Mouse (Mus musculus): Measurements from ENCODE around the gene Adgrl4.

Gene Adgrl4

GRCm38 (mm10) chr3:151437693-151438092 is at the start of gene Adgrl4:
Gene Adgrl4, plus strand, starts transcription at chr3:151437887.
- no peak for DNase-seq (ENCODE audit: low spot score in 2 of 2)

- no peak for DNase-seq (ENCODE audit: low spot score in 2 of 2)
Measured at GRCm38 (mm10) chr3:151390912-151391311, 46.8 kb upstream of the Adgrl4 start.

- DNase-seq (ENCODE audit: low spot score in 2 of 2), result no peak
Measured at GRCm38 (mm10) chr3:151392891-151393290, 44.8 kb upstream of the Adgrl4 start.

GRCm38 (mm10) chr3:151393330-151393729 is 44.4 kb upstream of the Adgrl4 start:
- no peak for DNase-seq (ENCODE audit: low spot score in 2 of 2)

GRCm38 (mm10) chr3:151399270-151399669 is 38.4 kb upstream of the Adgrl4 start:
- DNase-seq (ENCODE audit: low spot score in 2 of 2), result no peak

- DNase-seq (ENCODE audit: low spot score in 2 of 2), result no peak
Measured at GRCm38 (mm10) chr3:151411031-151411430, 26.7 kb upstream of the Adgrl4 start.

- DNase-seq (ENCODE audit: low spot score in 2 of 2), result no peak
Measured at GRCm38 (mm10) chr3:151411488-151411887, 26.2 kb upstream of the Adgrl4 start.

- DNase-seq (ENCODE audit: low spot score in 2 of 2), result no peak
Measured at GRCm38 (mm10) chr3:151416931-151417330, 20.8 kb upstream of the Adgrl4 start.

GRCm38 (mm10) chr3:151417688-151418572 is 19.8 kb upstream of the Adgrl4 start:
- no peak for DNase-seq (ENCODE audit: low spot score in 2 of 2)

GRCm38 (mm10) chr3:151424326-151425207 is 13.1 kb upstream of the Adgrl4 start:
- DNase-seq (ENCODE audit: low spot score in 2 of 2), result no peak

- no peak for DNase-seq (ENCODE audit: low spot score in 2 of 2)
Measured at GRCm38 (mm10) chr3:151430106-151430505, 7.6 kb upstream of the Adgrl4 start.

GRCm38 (mm10) chr3:151431507-151431906 is 6.2 kb upstream of the Adgrl4 start:
- DNase-seq (ENCODE audit: low spot score in 2 of 2), result no peak

- no peak for DNase-seq (ENCODE audit: low spot score in 2 of 2)
Measured at GRCm38 (mm10) chr3:151438364-151438763, 677 bp downstream of the Adgrl4 start.

GRCm38 (mm10) chr3:151439976-151440375 is 2.3 kb downstream of the Adgrl4 start:
- DNase-seq (ENCODE audit: low spot score in 2 of 2), result no peak

- DNase-seq (ENCODE audit: low spot score in 2 of 2), result no peak
Measured at GRCm38 (mm10) chr3:151442026-151442425, 4.3 kb downstream of the Adgrl4 start.

- DNase-seq (ENCODE audit: low spot score in 2 of 2), result no peak
Measured at GRCm38 (mm10) chr3:151443486-151443885, 5.8 kb downstream of the Adgrl4 start.

- no peak for DNase-seq (ENCODE audit: low spot score in 2 of 2)
Measured at GRCm38 (mm10) chr3:151444284-151444683, 6.6 kb downstream of the Adgrl4 start.

GRCm38 (mm10) chr3:151445936-151446335 is 8.2 kb downstream of the Adgrl4 start:
- DNase-seq (ENCODE audit: low spot score in 2 of 2), result no peak

GRCm38 (mm10) chr3:151454985-151455701 is 17.5 kb downstream of the Adgrl4 start:
- DNase-seq (ENCODE audit: low spot score in 2 of 2), result no peak

GRCm38 (mm10) chr3:151459430-151460190 is 21.9 kb downstream of the Adgrl4 start:
- DNase-seq (ENCODE audit: low spot score in 2 of 2), result no peak

- no peak for DNase-seq (ENCODE audit: low spot score in 2 of 2)
Measured at GRCm38 (mm10) chr3:151465215-151465614, 27.5 kb downstream of the Adgrl4 start.

Measured in thymus, postnatal 10 days (tissue).